ENCODE assay signal across 8 mouse cellular contexts in the genomic region with DNA sequence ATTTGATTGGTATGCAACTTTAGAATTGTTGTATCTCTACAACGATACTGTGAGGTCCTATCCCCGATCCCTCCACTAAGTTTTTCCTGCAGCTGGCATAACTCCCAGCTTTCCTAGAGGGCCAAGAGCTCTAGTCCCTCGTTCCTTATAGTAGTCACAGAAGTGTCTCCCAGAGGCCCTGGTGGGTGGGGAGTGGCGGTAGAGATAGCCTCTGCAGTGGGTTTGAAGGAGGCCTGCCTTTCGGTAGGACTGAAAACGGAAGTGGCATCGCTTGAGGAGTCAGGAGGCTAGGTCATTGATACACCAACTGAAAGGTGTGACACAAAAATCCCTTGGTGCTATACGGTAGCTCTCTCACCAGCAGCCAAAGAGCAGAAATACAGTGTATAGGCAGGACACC. TPM values are rescaled to one million over a fixed set of nuclear protein-coding genes. Genes with fewer than 3 reads are reported as not detected.
DNase-seq lines count a peak whose midpoint lies in the region; ATAC-seq lines count a peak whose summit lies in the region.

No protein-coding gene starts in this region.

- H3K9ac ChIP-seq in kidney, embryonic 16.5 days (replicated peaks; ENCODE audit: low read length), result peak overlapping the region; percentile 49
- H3K9ac ChIP-seq in intestine, embryonic 16.5 days (ENCODE audit: low read depth, low read length), result peak overlapping the region; percentile 34
- peak overlapping the region; percentile 26 for H3K9ac ChIP-seq in neural tube, embryonic 12.5 days

- H3K9me3 ChIP-seq in kidney, embryonic 16.5 days (ENCODE audit: low read length), result no peaks in the 10 kb centered on the region
- no peaks in the 10 kb centered on the region for H3K9me3 ChIP-seq in embryonic facial prominence, embryonic 10.5 days
- H3K9me3 ChIP-seq in intestine, embryonic 16.5 days (ENCODE audit: control insufficient read depth, low read length), result no peaks in the 10 kb centered on the region
- no peaks in the 10 kb centered on the region for H3K9me3 ChIP-seq in neural tube, embryonic 12.5 days

- H3K4me2 ChIP-seq in kidney, embryonic 16.5 days (replicated peaks; ENCODE audit: low read depth, low read length), result peak overlapping the region; percentile 93
- H3K4me2 ChIP-seq in intestine, embryonic 16.5 days (ENCODE audit: low read depth, low read length), result peak overlapping the region; percentile 66
- peak overlapping the region; percentile 76 for H3K4me2 ChIP-seq in neural tube, embryonic 12.5 days (replicated peaks)

- WGBS in kidney, embryonic 16.5 days, result 40% methylated on average over 8 of the region's 8 CpGs
- WGBS in embryonic facial prominence, embryonic 10.5 days, result 53% methylated on average over 8 of the region's 8 CpGs
- WGBS in intestine, embryonic 16.5 days, result 45% methylated on average over 8 of the region's 8 CpGs
- 46% methylated on average over 8 of the region's 8 CpGs for WGBS in neural tube, embryonic 12.5 days

- H3K36me3 ChIP-seq in kidney, embryonic 16.5 days (ENCODE audit: insufficient read depth, low read length), result no peaks in the 10 kb centered on the region
- H3K36me3 ChIP-seq in embryonic facial prominence, embryonic 10.5 days (replicated peaks), result no peaks in the 10 kb centered on the region
- no peaks in the 10 kb centered on the region for H3K36me3 ChIP-seq in intestine, embryonic 16.5 days (ENCODE audit: control insufficient read depth, insufficient read depth, low read length)
- no peaks in the 10 kb centered on the region for H3K36me3 ChIP-seq in neural tube, embryonic 12.5 days

- no peak for DNase-seq in kidney, adult 11 months
- DNase-seq in embryonic facial prominence, embryonic 10.5 days (ENCODE audit: low spot score), result no peak
- DNase-seq in adrenal gland, postnatal 25 days, result no peak
- no peak for DNase-seq in adrenal gland, postnatal 10 days
- DNase-seq in gastrocnemius, postnatal 25 days, result no peak

- H3K4me3 ChIP-seq in kidney, embryonic 16.5 days (ENCODE audit: low read length), result peak overlapping the region; percentile 71
- peak overlapping the region; percentile 75 for H3K4me3 ChIP-seq in embryonic facial prominence, embryonic 10.5 days
- H3K4me3 ChIP-seq in intestine, embryonic 16.5 days (ENCODE audit: low read length), result peak overlapping the region; percentile 78
- peak overlapping the region; percentile 56; the same call in 1 of the 2 replicates for H3K4me3 ChIP-seq in neural tube, embryonic 12.5 days

- no peak for ATAC-seq in kidney, embryonic 16.5 days (ENCODE audit: low FRiP score, low TSS enrichment)
- ATAC-seq in intestine, embryonic 16.5 days, result no peak
- ATAC-seq in neural tube, embryonic 12.5 days (ENCODE audit: low FRiP score, low read depth), result no peak

- H3K27me3 ChIP-seq in kidney, embryonic 16.5 days (ENCODE audit: insufficient read depth, low read length), result no peaks in the 10 kb centered on the region
- peaks cover 27% of the 10 kb centered on the region for H3K27me3 ChIP-seq in embryonic facial prominence, embryonic 10.5 days (replicated peaks; ENCODE audit: low read depth, poor library complexity, severe bottlenecking)
- H3K27me3 ChIP-seq in intestine, embryonic 16.5 days (replicated peaks; ENCODE audit: control insufficient read depth, insufficient read depth, low read length), result 0 out of 2 replicates have a peak, but pooled peaks cover 3% of the 10 kb centered on the region
- no peaks in the 10 kb centered on the region for H3K27me3 ChIP-seq in neural tube, embryonic 12.5 days (replicated peaks)

- H3K4me1 ChIP-seq in kidney, embryonic 16.5 days (ENCODE audit: insufficient read depth, low read length), result peaks cover 24% of the 10 kb centered on the region
- H3K4me1 ChIP-seq in embryonic facial prominence, embryonic 10.5 days, result peaks cover 45% of the 10 kb centered on the region
- H3K4me1 ChIP-seq in intestine, embryonic 16.5 days (ENCODE audit: control insufficient read depth, insufficient read depth, low read length), result peaks cover 15% of the 10 kb centered on the region
- peaks cover 27% of the 10 kb centered on the region for H3K4me1 ChIP-seq in neural tube, embryonic 12.5 days

- H3K27ac ChIP-seq in kidney, embryonic 16.5 days (ENCODE audit: low read length), result no peak overlapping the region
- no peak overlapping the region for H3K27ac ChIP-seq in embryonic facial prominence, embryonic 10.5 days (replicated peaks)
- H3K27ac ChIP-seq in intestine, embryonic 16.5 days (ENCODE audit: low read length), result no peak overlapping the region
- H3K27ac ChIP-seq in neural tube, embryonic 12.5 days, result no peak overlapping the region

RNA-seq across cellular contexts. Expression of gene Rasa3, which starts 0.8 kb away (rescaled TPM):
- polyA plus RNA-seq in kidney, embryonic 16.5 days (2015; fragmentation: Nextera tagmentation; extraction: Ambion mirVana), result 23.8 and 28.2 TPM in 2 replicates
- 26.3 and 27.3 TPM in 2 replicates for polyA plus RNA-seq in embryonic facial prominence, embryonic 10.5 days (2016; fragmentation: Nextera tagmentation; extraction: Ambion mirVana)
- polyA plus RNA-seq in intestine, embryonic 16.5 days (2015; fragmentation: Nextera tagmentation; extraction: Ambion mirVana), result 20.7 and 21.3 TPM in 2 replicates
- 29.1 and 30.4 TPM in 2 replicates for polyA plus RNA-seq in neural tube, embryonic 12.5 days (2016; fragmentation: Nextera tagmentation; extraction: Ambion mirVana)
- total RNA-seq in adrenal gland, postnatal 25 days (2021), result 39.2 and 63.9 TPM in 2 replicates
- 10 to 100 TPM; 32.5 to 39.5 TPM for total RNA-seq in adrenal gland, postnatal 10 days (2021)
- total RNA-seq in gastrocnemius, postnatal 25 days (2021), result 1 to 10 TPM; 8.4 to 9.4 TPM

RNA-seq across cellular contexts. Expression of gene Cfap97d2, which starts 27.5 kb away (rescaled TPM):
- 0.19 TPM in 1 of 2 replicates, not detected in the other for polyA plus RNA-seq in kidney, embryonic 16.5 days (2015; fragmentation: Nextera tagmentation; extraction: Ambion mirVana)
- 0.24 and 0.70 TPM in 2 replicates for polyA plus RNA-seq in embryonic facial prominence, embryonic 10.5 days (2016; fragmentation: Nextera tagmentation; extraction: Ambion mirVana)
- 0.18 TPM in 1 of 2 replicates, not detected in the other for polyA plus RNA-seq in intestine, embryonic 16.5 days (2015; fragmentation: Nextera tagmentation; extraction: Ambion mirVana)
- polyA plus RNA-seq in neural tube, embryonic 12.5 days (2016; fragmentation: Nextera tagmentation; extraction: Ambion mirVana), result 0.92 and 1.2 TPM in 2 replicates
- not detected in 2 replicates for total RNA-seq in adrenal gland, postnatal 25 days (2021)
- under 1 TPM in 1 of 2 experiments, not detected in 1; 0.30 TPM for total RNA-seq in adrenal gland, postnatal 10 days (2021)
- total RNA-seq in gastrocnemius, postnatal 25 days (2021), result not detected
